Mouse (Mus musculus): ENCODE results near the gene Eml3. TPM values are rescaled to one million over a fixed set of nuclear protein-coding genes. Genes with fewer than 3 reads are reported as not detected.

Gene Eml3
- polyA plus RNA-seq, 1 experiment from 2014 or later = 9.5 TPM

GRCm38 (mm10) chr19:8988346-8989065, 59.2 kb downstream of the Eml3 start:
- H3K4me2 ChIP-seq (ENCODE audit: low read depth, low read length) = peak overlapping the region; percentile 91
- no peaks in the 10 kb centered on the region for H3K36me3 ChIP-seq (replicated peaks; ENCODE audit: insufficient read depth, low read length)
- peaks cover 50% of the 10 kb centered on the region for H3K4me1 ChIP-seq (ENCODE audit: insufficient read depth)
- TF ChIP-seq CTCF (IDR thresholded peaks at IDR 0.05; ENCODE audit: low read depth) = no peak
- TF ChIP-seq EP300 (IDR thresholded peaks at IDR 0.05; ENCODE audit: low read depth) = no peak
- H3K9ac ChIP-seq (replicated peaks) = peak overlapping the region; percentile 64
- ATAC-seq (no peak), DNase-seq (no peak)
- 42% methylated on average over 15 of the region's 15 CpGs for WGBS (ENCODE audit: insufficient replicate concordance)
- no peaks in the 10 kb centered on the region for H3K9me3 ChIP-seq (ENCODE audit: low read length)
- peaks cover 16% of the 10 kb centered on the region for H3K27me3 ChIP-seq (ENCODE audit: insufficient read depth, low read length)
- H3K4me3 ChIP-seq (ENCODE audit: low read depth, low read length) = peak overlapping the region; percentile 57
- no peak overlapping the region for H3K27ac ChIP-seq (ENCODE audit: low read depth)

- Histone ChIP-seq H3K4me3 (ENCODE audit: low read depth, low read length) (peak within 1 kb of the TSS; percentile 57), H3K36me3 (replicated peaks; ENCODE audit: insufficient read depth, low read length) (no peaks in the 10 kb centered on the region), H3K9me3 (ENCODE audit: low read length) (no peaks in the 10 kb centered on the region), H3K4me2 (ENCODE audit: low read depth, low read length) (peak within 1 kb of the TSS; percentile 91), H3K9ac (replicated peaks) (peak within 1 kb of the TSS; percentile 64), H3K27me3 (ENCODE audit: insufficient read depth, low read length) (peaks cover 16% of the 10 kb centered on the region), H3K27ac (ENCODE audit: low read depth) (peak within 1 kb of the TSS; percentile 64), H3K4me1 (ENCODE audit: insufficient read depth) (peaks cover 44% of the 10 kb centered on the region)
- ATAC-seq = peak; percentile 53
- DNase-seq = peak; percentile 74
- under 1% methylated on average over 41 of the region's 42 CpGs for WGBS (ENCODE audit: insufficient replicate concordance)
- TF ChIP-seq CTCF (IDR thresholded peaks at IDR 0.05; ENCODE audit: low read depth) (no peak), EP300 (IDR thresholded peaks at IDR 0.05; ENCODE audit: low read depth) (no peak)
These were observed 59.8 kb downstream of the Eml3 start, which contains the start of gene Ahnak for GRCm38 (mm10) chr19:8989066-8989566. Ahnak (plus strand) TSS chr19:8989284.

- Histone ChIP-seq H3K9ac (replicated peaks) (peak overlapping the region; percentile 64), H3K9me3 (ENCODE audit: low read length) (no peaks in the 10 kb centered on the region), H3K36me3 (replicated peaks; ENCODE audit: insufficient read depth, low read length) (no peaks in the 10 kb centered on the region), H3K4me2 (ENCODE audit: low read depth, low read length) (peak overlapping the region; percentile 91), H3K4me3 (ENCODE audit: low read depth, low read length) (peak overlapping the region; percentile 57), H3K4me1 (ENCODE audit: insufficient read depth) (peaks cover 38% of the 10 kb centered on the region), H3K27ac (ENCODE audit: low read depth) (peak overlapping the region; percentile 64), H3K27me3 (ENCODE audit: insufficient read depth, low read length) (peaks cover 16% of the 10 kb centered on the region)
- TF ChIP-seq CTCF (IDR thresholded peaks at IDR 0.05; ENCODE audit: low read depth) = peak; percentile 19; the same call in 1 of the 2 replicates
- TF ChIP-seq EP300 (IDR thresholded peaks at IDR 0.05; ENCODE audit: low read depth) = no peak
- DNase-seq (peak; percentile 61), ATAC-seq (peak; percentile 38)
- WGBS (ENCODE audit: insufficient replicate concordance) = 2% methylated on average over 53 of the region's 53 CpGs
These were observed 60.4 kb downstream of the Eml3 start for GRCm38 (mm10) chr19:8989567-8990431.

GRCm38 (mm10) chr19:8990432-8991102, 61.2 kb downstream of the Eml3 start:
- Histone ChIP-seq H3K4me2 (ENCODE audit: low read depth, low read length) (peak overlapping the region; percentile 91), H3K4me3 (ENCODE audit: low read depth, low read length) (peak overlapping the region; percentile 57), H3K36me3 (replicated peaks; ENCODE audit: insufficient read depth, low read length) (no peaks in the 10 kb centered on the region), H3K27ac (ENCODE audit: low read depth) (peak overlapping the region; percentile 64; the same call in 1 of the 2 replicates), H3K9me3 (ENCODE audit: low read length) (no peaks in the 10 kb centered on the region), H3K4me1 (ENCODE audit: insufficient read depth) (peaks cover 33% of the 10 kb centered on the region), H3K27me3 (ENCODE audit: insufficient read depth, low read length) (peaks cover 16% of the 10 kb centered on the region), H3K9ac (replicated peaks) (peak overlapping the region; percentile 64; the same call in 1 of the 2 replicates)
- no peak for TF ChIP-seq EP300 (IDR thresholded peaks at IDR 0.05; ENCODE audit: low read depth)
- no peak for TF ChIP-seq CTCF (IDR thresholded peaks at IDR 0.05; ENCODE audit: low read depth)
- 33% methylated on average over 15 of the region's 15 CpGs for WGBS (ENCODE audit: insufficient replicate concordance)
- 0 out of 2 replicates have a peak, but pooled peaks have one; percentile 3 for ATAC-seq
- DNase-seq = no peak

Small RNA genes within 50 kb of the gene (microRNA-seq; reads per million reads assigned to microRNA genes)
- not detected for gene Mir5136

Other genes with a start within 250 kb of the Eml3 start
- gene Slc3a2, start 206.2 kb upstream of the Eml3 start, polyA plus RNA-seq (2015; fragmentation: Nextera tagmentation; extraction: Ambion mirVana) = 64.4 and 68.0 TPM in 2 replicates
- 36.0 and 36.8 TPM in 2 replicates for gene Wdr74, start 193.7 kb upstream of the Eml3 start, polyA plus RNA-seq (2015; fragmentation: Nextera tagmentation; extraction: Ambion mirVana)
- gene 1700092M07Rik, start 188.8 kb upstream of the Eml3 start, polyA plus RNA-seq (2015; fragmentation: Nextera tagmentation; extraction: Ambion mirVana) = 0.31 and 0.43 TPM in 2 replicates
- 36.3 and 37.5 TPM in 2 replicates for gene Stx5a, start 188.1 kb upstream of the Eml3 start, polyA plus RNA-seq (2015; fragmentation: Nextera tagmentation; extraction: Ambion mirVana)
- gene Nxf1, start 172.5 kb upstream of the Eml3 start, polyA plus RNA-seq (2015; fragmentation: Nextera tagmentation; extraction: Ambion mirVana) = 47.9 and 49.9 TPM in 2 replicates
- 56.0 and 59.1 TPM in 2 replicates for gene Tmem223, start 158.6 kb upstream of the Eml3 start, polyA plus RNA-seq (2015; fragmentation: Nextera tagmentation; extraction: Ambion mirVana)
- 76.3 and 80.3 TPM in 2 replicates for gene Tmem179b, start 155.1 kb upstream of the Eml3 start, polyA plus RNA-seq (2015; fragmentation: Nextera tagmentation; extraction: Ambion mirVana)
- 6.6 and 7.9 TPM in 2 replicates for gene Taf6l, start 143.1 kb upstream of the Eml3 start, polyA plus RNA-seq (2015; fragmentation: Nextera tagmentation; extraction: Ambion mirVana)
- 61.7 and 63.3 TPM in 2 replicates for gene Polr2g, start 131.0 kb upstream of the Eml3 start, polyA plus RNA-seq (2015; fragmentation: Nextera tagmentation; extraction: Ambion mirVana)
- gene Zbtb3, start 127.0 kb upstream of the Eml3 start, polyA plus RNA-seq (2015; fragmentation: Nextera tagmentation; extraction: Ambion mirVana) = 0.82 and 0.91 TPM in 2 replicates
- gene Ttc9c, start 110.2 kb upstream of the Eml3 start, polyA plus RNA-seq (2015; fragmentation: Nextera tagmentation; extraction: Ambion mirVana) = 9.8 and 12.5 TPM in 2 replicates
- 2.1 and 2.3 TPM in 2 replicates for gene Hnrnpul2, start 109.5 kb upstream of the Eml3 start, polyA plus RNA-seq (2015; fragmentation: Nextera tagmentation; extraction: Ambion mirVana)
- not detected in 2 replicates for gene AC129217.1, start 99.8 kb upstream of the Eml3 start, polyA plus RNA-seq (2015; fragmentation: Nextera tagmentation; extraction: Ambion mirVana)
- gene Bscl2, start 92.1 kb upstream of the Eml3 start, polyA plus RNA-seq (2015; fragmentation: Nextera tagmentation; extraction: Ambion mirVana) = 30.5 and 32.7 TPM in 2 replicates
- gene Gng3, start 90.4 kb upstream of the Eml3 start, polyA plus RNA-seq (2015; fragmentation: Nextera tagmentation; extraction: Ambion mirVana) = 0.08 and 0.23 TPM in 2 replicates
- 0.24 and 0.26 TPM in 2 replicates for gene Lrrn4cl, start 78.8 kb upstream of the Eml3 start, polyA plus RNA-seq (2015; fragmentation: Nextera tagmentation; extraction: Ambion mirVana)
- gene Ubxn1, start 58.1 kb upstream of the Eml3 start, polyA plus RNA-seq (2015; fragmentation: Nextera tagmentation; extraction: Ambion mirVana) = 147 TPM in 2 replicates
- gene Uqcc3, start 48.6 kb upstream of the Eml3 start, polyA plus RNA-seq (2015; fragmentation: Nextera tagmentation; extraction: Ambion mirVana) = 48.6 and 52.6 TPM in 2 replicates
- 27.5 and 31.3 TPM in 2 replicates for gene Lbhd1, start 45.8 kb upstream of the Eml3 start, polyA plus RNA-seq (2015; fragmentation: Nextera tagmentation; extraction: Ambion mirVana)
- gene Gm49403, start 45.6 kb upstream of the Eml3 start, polyA plus RNA-seq (2015; fragmentation: Nextera tagmentation; extraction: Ambion mirVana) = not detected in 2 replicates
- gene 1810009A15Rik, start 40.7 kb upstream of the Eml3 start, polyA plus RNA-seq (2015; fragmentation: Nextera tagmentation; extraction: Ambion mirVana) = 30.5 and 32.5 TPM in 2 replicates
- not detected in 2 replicates for gene Gm49416, start 40.6 kb upstream of the Eml3 start, polyA plus RNA-seq (2015; fragmentation: Nextera tagmentation; extraction: Ambion mirVana)
- gene Ints5, start 36.5 kb upstream of the Eml3 start, polyA plus RNA-seq (2015; fragmentation: Nextera tagmentation; extraction: Ambion mirVana) = 11.4 and 12.1 TPM in 2 replicates
- 29.4 and 32.4 TPM in 2 replicates for gene Ganab, start 31.5 kb upstream of the Eml3 start, polyA plus RNA-seq (2015; fragmentation: Nextera tagmentation; extraction: Ambion mirVana)
- gene B3gat3, start 9.2 kb upstream of the Eml3 start, polyA plus RNA-seq (2015; fragmentation: Nextera tagmentation; extraction: Ambion mirVana) = 20.2 and 22.3 TPM in 2 replicates
- gene Rom1, start 196 bp upstream of the Eml3 start, polyA plus RNA-seq (2015; fragmentation: Nextera tagmentation; extraction: Ambion mirVana) = 2.0 and 2.5 TPM in 2 replicates
- gene Mta2, start 12.3 kb downstream of the Eml3 start, polyA plus RNA-seq (2015; fragmentation: Nextera tagmentation; extraction: Ambion mirVana) = 43.0 and 45.7 TPM in 2 replicates
- 9.0 and 10.7 TPM in 2 replicates for gene Tut1, start 24.3 kb downstream of the Eml3 start, polyA plus RNA-seq (2015; fragmentation: Nextera tagmentation; extraction: Ambion mirVana)
- 129 and 134 TPM in 2 replicates for gene Eef1g, start 37.5 kb downstream of the Eml3 start, polyA plus RNA-seq (2015; fragmentation: Nextera tagmentation; extraction: Ambion mirVana)
- 3.5 and 4.0 TPM in 2 replicates for gene Ahnak, start 59.7 kb downstream of the Eml3 start, polyA plus RNA-seq (2015; fragmentation: Nextera tagmentation; extraction: Ambion mirVana)
- 0.85 and 3.7 TPM in 2 replicates for gene Scgb1a1, start 158.4 kb downstream of the Eml3 start, polyA plus RNA-seq (2015; fragmentation: Nextera tagmentation; extraction: Ambion mirVana)
- 7.0 and 8.3 TPM in 2 replicates for gene Asrgl1, start 206.1 kb downstream of the Eml3 start, polyA plus RNA-seq (2015; fragmentation: Nextera tagmentation; extraction: Ambion mirVana)

Measured in liver, postnatal 0 days (tissue).